Mouse (Mus musculus): Measurements from ENCODE around the gene Nacad. TPM values are rescaled to one million over a fixed set of nuclear protein-coding genes. Genes with fewer than 3 reads are reported as not detected.
A peak's percentile ranks its signal among the peaks of the same experiment; 100 is the strongest.

The Nacad gene
- polyA plus RNA-seq, 1 experiment: 0.63 TPM

DNA sequence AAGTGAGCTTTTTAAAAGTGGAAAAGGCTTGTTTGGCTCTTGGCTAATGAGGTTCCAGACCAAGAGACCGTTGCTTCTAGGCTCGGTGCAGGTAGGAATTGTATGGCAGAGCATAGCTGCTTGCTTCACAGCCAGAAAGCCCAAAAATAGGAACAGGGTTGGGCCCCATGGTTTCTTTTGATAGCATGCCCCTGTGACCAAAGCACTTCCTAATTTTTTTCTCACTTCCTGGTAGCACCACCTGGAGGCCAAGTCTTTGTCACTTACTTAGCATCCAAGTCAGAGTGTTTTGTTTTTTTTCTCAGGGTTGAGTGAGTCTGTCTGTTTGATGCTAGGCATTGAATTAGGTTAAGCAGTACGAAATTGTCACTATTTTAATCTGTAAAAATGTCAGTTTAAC lies 19.2 kb downstream of the Nacad start:
- H3K4me1 ChIP-seq: peaks cover 71% of the 10 kb centered on the region
- H3K27me3 ChIP-seq (replicated peaks): no peaks in the 10 kb centered on the region
- no peaks in the 10 kb centered on the region for H3K9me3 ChIP-seq
- TF ChIP-seq GATA1 (IDR thresholded peaks at IDR 0.05; ENCODE audit: borderline replicate concordance, low read length) (no peak), FLI1 (IDR thresholded peaks at IDR 0.05; ENCODE audit: low read length) (no peak)
- H3K36me3 ChIP-seq (replicated peaks; ENCODE audit: low read length): peaks cover 94% of the 10 kb centered on the region
- no peak overlapping the region for H3K4me3 ChIP-seq (replicated peaks)

DNA sequence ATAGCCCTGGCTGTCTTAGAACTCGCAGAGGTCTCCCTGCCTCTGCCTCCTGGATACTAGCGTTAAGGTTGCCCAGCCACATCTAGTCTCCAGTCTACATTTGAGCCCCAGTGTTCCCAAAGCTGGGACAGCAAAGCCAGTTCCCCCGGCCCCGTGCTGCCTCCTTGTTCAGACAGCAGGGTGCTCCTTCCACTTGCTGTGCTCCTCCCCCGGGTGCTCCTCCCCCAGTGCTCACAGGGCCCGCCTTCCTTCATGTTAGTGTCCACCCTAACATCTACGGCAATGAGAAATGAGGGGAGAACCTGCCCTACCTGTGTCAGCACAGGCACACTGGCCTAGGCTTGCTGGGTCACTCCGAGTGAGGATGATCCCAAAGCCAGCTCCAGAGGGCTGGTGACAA lies 20.1 kb downstream of the Nacad start:
- TF ChIP-seq GATA1 (IDR thresholded peaks at IDR 0.05; ENCODE audit: borderline replicate concordance, low read length) (no peak), FLI1 (IDR thresholded peaks at IDR 0.05; ENCODE audit: low read length) (no peak)
- H3K36me3 ChIP-seq (replicated peaks; ENCODE audit: low read length): peaks cover 92% of the 10 kb centered on the region
- peaks cover 64% of the 10 kb centered on the region for H3K4me1 ChIP-seq

DNA sequence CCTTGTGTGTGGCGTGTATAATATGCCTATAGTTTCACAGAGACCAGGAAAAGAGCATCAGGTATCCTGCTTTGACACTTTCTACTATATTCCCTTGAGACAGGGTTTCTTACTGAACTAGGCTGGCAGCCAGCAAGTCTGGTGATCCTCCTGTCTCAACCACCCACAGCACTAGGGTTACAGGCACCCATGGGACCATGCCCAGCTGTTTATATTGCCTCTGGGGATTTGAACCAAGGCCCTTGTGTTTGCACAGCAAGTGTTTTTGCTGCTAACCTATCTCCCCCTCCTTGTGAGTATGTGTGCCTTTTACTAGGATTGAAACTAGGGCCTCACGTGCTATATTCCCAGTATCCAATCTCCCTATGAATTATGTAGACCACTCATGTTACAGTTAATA lies 24.3 kb downstream of the Nacad start:
- Histone ChIP-seq H3K27me3 (replicated peaks) (no peaks in the 10 kb centered on the region), H3K9me3 (no peaks in the 10 kb centered on the region), H3K4me1 (peaks cover 45% of the 10 kb centered on the region), H3K36me3 (replicated peaks; ENCODE audit: low read length) (peaks cover 83% of the 10 kb centered on the region), H3K4me3 (replicated peaks) (no peak overlapping the region)
- no peak for TF ChIP-seq GATA1 (IDR thresholded peaks at IDR 0.05; ENCODE audit: borderline replicate concordance, low read length)

More for the DNA sequence above, 20.1 kb downstream of the Nacad start:
- H3K9me3 ChIP-seq: no peaks in the 10 kb centered on the region
- no peaks in the 10 kb centered on the region for H3K27me3 ChIP-seq (replicated peaks)
- H3K4me3 ChIP-seq (replicated peaks): peak overlapping the region; percentile 29

DNA sequence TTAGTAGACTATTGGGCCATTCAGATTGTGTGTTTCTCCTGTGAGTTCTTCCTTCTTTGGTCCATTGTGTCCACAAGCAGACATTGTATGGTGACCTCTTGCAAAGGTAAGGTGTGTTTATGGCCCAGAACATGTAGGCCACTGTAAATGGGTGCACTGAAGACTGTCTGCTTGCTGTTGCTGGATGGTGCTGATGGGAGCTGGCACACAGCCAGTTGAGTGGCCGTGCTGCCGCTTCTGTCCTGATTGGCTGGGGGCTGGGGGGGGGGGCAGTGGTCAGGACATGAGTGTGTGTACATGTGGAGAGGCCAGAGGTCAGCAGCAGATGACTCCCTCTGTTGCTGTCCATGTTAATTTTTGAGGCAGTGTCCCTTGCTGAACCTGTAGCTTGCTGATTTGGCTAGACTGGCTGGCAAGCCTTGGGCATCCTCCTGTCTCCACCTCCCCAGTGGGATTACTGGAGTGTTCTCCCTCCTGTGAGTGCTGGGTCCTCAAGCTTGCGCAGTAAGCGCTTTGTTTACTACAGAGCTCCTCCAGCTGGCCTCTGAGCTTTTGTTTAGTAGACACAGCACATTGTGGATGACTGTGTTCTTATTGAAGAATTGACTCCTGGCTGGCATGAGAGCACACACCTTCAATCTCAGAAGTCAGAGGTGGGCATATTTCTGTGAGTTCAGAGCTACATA lies 25.6 kb downstream of the Nacad start:
- no peak for TF ChIP-seq FLI1 (IDR thresholded peaks at IDR 0.05; ENCODE audit: low read length)
- peaks cover 40% of the 10 kb centered on the region for H3K4me1 ChIP-seq
- H3K4me3 ChIP-seq (replicated peaks): peak overlapping the region; percentile 43
- no peaks in the 10 kb centered on the region for H3K27me3 ChIP-seq (replicated peaks)
- peaks cover 80% of the 10 kb centered on the region for H3K36me3 ChIP-seq (replicated peaks; ENCODE audit: low read length)
- no peaks in the 10 kb centered on the region for H3K9me3 ChIP-seq

DNA sequence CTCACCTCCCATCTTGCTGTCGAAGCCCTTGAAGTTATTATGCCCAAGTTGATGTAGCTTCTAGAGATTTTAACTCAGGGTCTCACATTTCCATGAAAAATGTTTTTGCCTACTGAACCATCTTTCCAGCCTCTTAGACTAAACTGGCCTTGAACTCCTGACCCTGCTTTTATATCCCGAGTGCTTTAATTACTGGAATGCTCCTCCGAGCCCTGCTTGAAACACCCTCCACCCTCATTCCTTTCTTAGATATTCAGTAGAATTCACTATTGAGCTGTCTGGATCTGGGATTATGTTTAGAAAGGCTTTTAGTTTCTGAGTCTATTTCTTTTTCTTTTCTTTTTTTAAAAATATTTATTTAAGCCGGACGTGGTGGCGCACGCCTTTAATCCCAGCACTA lies 26.5 kb downstream of the Nacad start:
- no peak for TF ChIP-seq GATA1 (IDR thresholded peaks at IDR 0.05; ENCODE audit: borderline replicate concordance, low read length)
- TF ChIP-seq FLI1 (IDR thresholded peaks at IDR 0.05; ENCODE audit: low read length): no peak
- Histone ChIP-seq H3K4me3 (replicated peaks) (no peak overlapping the region), H3K36me3 (replicated peaks; ENCODE audit: low read length) (peaks cover 71% of the 10 kb centered on the region), H3K4me1 (peaks cover 34% of the 10 kb centered on the region), H3K9me3 (no peaks in the 10 kb centered on the region), H3K27me3 (replicated peaks) (no peaks in the 10 kb centered on the region)

DNA sequence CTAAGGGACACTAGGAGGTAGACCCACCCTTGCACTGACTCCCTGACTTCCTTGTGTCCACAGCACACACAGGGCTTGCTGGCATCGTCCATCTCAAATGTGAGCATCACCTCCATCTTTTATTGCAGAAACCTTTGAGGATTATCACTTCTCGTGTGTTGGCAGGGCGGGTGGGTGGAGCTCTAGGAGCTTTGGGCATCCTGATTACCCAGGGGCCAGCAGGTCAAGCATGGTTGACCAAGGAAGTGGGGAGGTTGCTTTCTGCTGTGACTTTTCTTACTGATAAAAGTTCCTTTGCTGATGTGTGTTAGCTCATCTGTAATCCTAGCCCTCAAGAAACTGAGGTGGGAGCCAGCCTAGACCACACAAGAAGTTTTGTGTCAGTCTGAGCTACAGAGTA lies 29.7 kb downstream of the Nacad start:
- no peak overlapping the region for H3K4me3 ChIP-seq (replicated peaks)
- H3K9me3 ChIP-seq: no peaks in the 10 kb centered on the region
- peaks cover 66% of the 10 kb centered on the region for H3K36me3 ChIP-seq (replicated peaks; ENCODE audit: low read length)
- peaks cover 36% of the 10 kb centered on the region for H3K4me1 ChIP-seq
- TF ChIP-seq GATA1 (IDR thresholded peaks at IDR 0.05; ENCODE audit: borderline replicate concordance, low read length) (no peak), FLI1 (IDR thresholded peaks at IDR 0.05; ENCODE audit: low read length) (no peak)
- H3K27me3 ChIP-seq (replicated peaks): no peaks in the 10 kb centered on the region

DNA sequence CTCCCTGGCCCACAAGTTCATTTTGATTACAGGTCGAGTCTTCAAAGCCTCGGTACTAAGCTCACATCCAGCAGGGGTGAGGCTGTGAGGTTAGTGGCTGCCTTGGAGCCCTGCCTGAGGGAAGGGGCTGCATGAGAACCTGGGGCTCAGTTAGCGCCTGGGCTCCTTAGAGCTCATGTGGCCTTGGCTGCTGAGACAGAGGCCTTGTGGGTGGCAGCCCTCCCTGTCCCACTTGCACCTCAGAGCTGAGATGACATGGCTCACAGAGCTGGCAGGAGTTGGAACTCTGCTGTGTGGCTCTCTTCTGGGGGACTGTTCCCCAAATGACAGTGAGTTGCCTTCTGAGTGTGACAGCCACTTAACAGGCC lies 36.5 kb downstream of the Nacad start:
- Histone ChIP-seq H3K27me3 (replicated peaks) (no peaks in the 10 kb centered on the region), H3K4me3 (replicated peaks) (no peak overlapping the region), H3K4me1 (peaks cover 64% of the 10 kb centered on the region), H3K9me3 (no peaks in the 10 kb centered on the region), H3K36me3 (replicated peaks; ENCODE audit: low read length) (peaks cover 84% of the 10 kb centered on the region)
- TF ChIP-seq FLI1 (IDR thresholded peaks at IDR 0.05; ENCODE audit: low read length): no peak

DNA sequence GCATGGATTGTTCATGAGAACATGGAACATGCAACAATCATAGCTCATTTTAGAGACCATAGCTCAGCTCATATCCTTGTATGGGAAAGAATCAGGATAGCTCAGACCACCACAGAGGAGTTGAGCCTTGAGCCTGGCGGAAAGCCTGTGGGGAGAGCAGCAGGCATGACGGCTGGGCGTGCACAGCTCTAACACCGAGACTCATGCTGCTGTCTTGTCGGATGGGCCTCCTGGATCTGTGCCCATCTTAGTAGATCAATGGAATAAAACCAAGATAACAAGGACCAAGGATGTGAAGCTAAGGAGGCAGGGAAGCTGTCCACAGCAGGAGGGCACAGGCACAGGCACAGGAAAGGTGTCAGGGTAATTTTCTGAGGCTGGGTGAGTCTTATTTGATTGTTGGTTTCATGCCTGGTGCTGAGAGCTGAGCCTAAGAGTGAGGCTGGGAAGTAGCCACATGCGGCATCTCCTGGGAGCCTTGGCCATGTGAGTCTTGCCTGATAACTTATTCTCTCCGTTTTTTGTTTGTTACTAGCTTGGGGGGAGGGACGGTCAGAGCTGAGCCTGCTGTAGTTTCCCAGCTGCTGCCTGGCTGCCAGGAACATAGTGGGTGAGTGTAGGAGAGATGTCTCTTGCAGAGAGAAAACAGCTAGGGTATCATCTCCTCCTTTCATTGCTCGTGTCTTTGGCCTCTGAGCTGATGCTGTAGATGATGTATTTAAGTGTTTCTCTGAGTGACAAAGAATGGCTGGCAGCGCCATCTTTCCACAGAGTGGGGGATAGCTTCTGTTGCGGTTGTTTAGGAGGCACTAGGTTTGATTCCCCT lies 37.1 kb downstream of the Nacad start:
- H3K36me3 ChIP-seq (replicated peaks; ENCODE audit: low read length): peaks cover 87% of the 10 kb centered on the region
- no peak for TF ChIP-seq FLI1 (IDR thresholded peaks at IDR 0.05; ENCODE audit: low read length)
- no peak for TF ChIP-seq GATA1 (IDR thresholded peaks at IDR 0.05; ENCODE audit: borderline replicate concordance, low read length)
- H3K27me3 ChIP-seq (replicated peaks): no peaks in the 10 kb centered on the region
- no peaks in the 10 kb centered on the region for H3K9me3 ChIP-seq
- no peak overlapping the region for H3K4me3 ChIP-seq (replicated peaks)
- peaks cover 68% of the 10 kb centered on the region for H3K4me1 ChIP-seq

DNA sequence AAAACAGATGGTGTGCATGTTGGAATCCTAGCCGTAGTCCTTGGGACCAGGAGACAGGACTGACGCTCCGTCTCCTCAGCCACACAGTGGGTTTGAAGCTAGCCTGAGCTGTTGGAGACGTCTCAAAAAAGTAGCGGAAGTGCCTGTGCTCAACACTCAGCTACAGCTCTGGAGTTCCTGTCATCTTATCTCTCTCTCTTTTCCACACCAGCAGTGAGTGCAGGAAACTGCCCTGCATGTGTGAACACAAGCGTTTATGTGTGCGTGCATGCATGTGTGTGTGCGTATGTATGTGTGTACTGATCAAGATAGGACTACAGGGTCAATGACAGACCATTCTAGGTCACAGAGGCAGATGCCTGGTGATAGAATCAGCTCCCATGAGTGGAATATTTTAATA lies 37.9 kb downstream of the Nacad start:
- peak overlapping the region; percentile 39 for H3K4me3 ChIP-seq (replicated peaks)
- TF ChIP-seq FLI1 (IDR thresholded peaks at IDR 0.05; ENCODE audit: low read length) (no peak), GATA1 (IDR thresholded peaks at IDR 0.05; ENCODE audit: borderline replicate concordance, low read length) (no peak)
- peaks cover 87% of the 10 kb centered on the region for H3K36me3 ChIP-seq (replicated peaks; ENCODE audit: low read length)
- H3K9me3 ChIP-seq: no peaks in the 10 kb centered on the region
- H3K4me1 ChIP-seq: peaks cover 68% of the 10 kb centered on the region
- no peaks in the 10 kb centered on the region for H3K27me3 ChIP-seq (replicated peaks)

DNA sequence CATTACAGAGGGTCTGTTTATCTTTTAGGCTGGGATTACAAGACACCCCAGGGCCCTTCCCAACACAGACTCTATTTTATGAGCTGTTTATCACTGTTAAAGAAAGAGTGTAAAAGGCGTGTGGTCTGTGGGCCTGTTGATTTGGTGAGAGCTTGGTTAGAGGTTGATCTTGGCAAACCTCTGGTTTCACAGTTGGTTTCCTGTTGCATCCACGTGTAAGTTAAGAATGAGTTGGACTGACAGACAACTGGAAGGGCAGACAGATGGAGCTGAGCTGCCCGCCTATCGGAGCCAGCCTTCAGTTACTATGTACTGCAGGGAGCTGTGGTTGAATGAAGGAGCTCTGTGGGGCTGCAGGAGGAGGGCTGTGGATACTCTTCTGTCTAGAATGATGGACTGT lies 39.4 kb downstream of the Nacad start:
- no peaks in the 10 kb centered on the region for H3K9me3 ChIP-seq
- H3K36me3 ChIP-seq (replicated peaks; ENCODE audit: low read length): peaks cover 78% of the 10 kb centered on the region
- H3K27me3 ChIP-seq (replicated peaks): no peaks in the 10 kb centered on the region
- H3K4me1 ChIP-seq: peaks cover 81% of the 10 kb centered on the region
- peak overlapping the region; percentile 33 for H3K4me3 ChIP-seq (replicated peaks)
- no peak for TF ChIP-seq GATA1 (IDR thresholded peaks at IDR 0.05; ENCODE audit: borderline replicate concordance, low read length)
- TF ChIP-seq FLI1 (IDR thresholded peaks at IDR 0.05; ENCODE audit: low read length): no peak
